Mouse (Mus musculus) E14TG2a.4 (cell line): ENCODE measurements around the gene Olfr1495.

Experiments
- H3K27me3 ChIP-seq: 2 replicates; pipeline ENCODE4 v1.6.1; 2014; ENCODE audit warnings: low read length, control low read depth; ENCODE audit not compliant: insufficient read depth
- H3K36me3 ChIP-seq: 2 replicates; pipeline ENCODE4 v1.6.1; 2014; ENCODE audit warnings: low read length, control low read depth; ENCODE audit not compliant: insufficient read depth
- H3K4me1 ChIP-seq: replicated peaks from 2 replicates; pipeline ENCODE4 v1.6.1; 2014; ENCODE audit warnings: low read depth, low read length, control low read depth
- H3K4me3 ChIP-seq: replicated peaks from 2 replicates; pipeline ENCODE4 v1.5.1; 2014; ENCODE audit warnings: mild to moderate bottlenecking, low read length
- H3K9me3 ChIP-seq: 2 replicates; pipeline ENCODE4 v1.6.1; 2014; ENCODE audit warnings: low read length, control low read depth
- CTCF ChIP-seq: conservative IDR thresholded peaks from 2 replicates; pipeline ENCODE4 v1.5.1; 2014; ENCODE audit warnings: low read length
- NANOG ChIP-seq: IDR thresholded peaks from 2 replicates; pipeline ENCODE4 v1.6.1; 2014; ENCODE audit warnings: borderline replicate concordance, low read length, mixed read lengths

The Olfr1495 gene

GRCm38 (mm10) chr19:13818827-13819226 lies 54.4 kb downstream of the Olfr1495 start:
- Histone ChIP-seq H3K9me3 (no peaks in the 10 kb centered on the region), H3K36me3 (no peaks in the 10 kb centered on the region), H3K4me1 (no peaks in the 10 kb centered on the region), H3K27me3 (no peaks in the 10 kb centered on the region), H3K4me3 (no peak overlapping the region)
- no peak for TF ChIP-seq NANOG
- peak; percentile 57 for TF ChIP-seq CTCF

- Histone ChIP-seq H3K4me1 (no peaks in the 10 kb centered on the region), H3K27me3 (no peaks in the 10 kb centered on the region), H3K9me3 (no peaks in the 10 kb centered on the region), H3K4me3 (no peak within 1 kb of the TSS), H3K36me3 (no peaks in the 10 kb centered on the region)
- TF ChIP-seq NANOG (no peak), CTCF (no peak)
Observed at GRCm38 (mm10) chr19:13819347-13819746, 54.9 kb downstream of the Olfr1495 start, which contains the start of gene Olfr1499. TSS of gene Olfr1499 (minus strand) at chr19:13819447.
